Mouse (Mus musculus): ENCODE data around the gene Hdgfl1. TPM values are rescaled to one million over a fixed set of nuclear protein-coding genes. Genes with fewer than 3 reads are reported as not detected.

Gene Hdgfl1
- polyA plus RNA-seq, 1 experiment from 2014 or later, result not detected

DNA sequence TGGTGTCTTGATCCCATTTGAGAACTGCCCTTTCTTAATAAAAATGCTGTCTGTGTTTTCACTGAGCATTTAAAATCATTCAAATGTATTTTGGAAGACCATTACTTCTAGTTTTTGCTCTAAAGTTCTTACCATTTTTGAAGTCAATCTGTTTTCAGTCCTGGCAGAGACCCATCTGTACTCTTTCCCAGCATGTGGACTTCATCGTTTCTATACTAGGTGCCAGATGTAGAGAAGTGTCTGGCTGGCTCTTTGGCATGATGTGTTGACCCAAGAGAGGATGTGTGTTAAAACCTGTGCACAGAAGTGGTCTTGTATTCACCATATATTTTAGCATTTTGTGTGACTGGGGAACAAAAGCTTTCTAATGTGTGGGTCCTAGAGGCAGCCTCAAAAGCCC lies 25.9 kb downstream of the Hdgfl1 start:
- WGBS (ENCODE audit: insufficient replicate concordance), result 64% methylated on average over 1 of the region's 1 CpGs
- Histone ChIP-seq H3K4me2 (no peak overlapping the region), H3K27ac (ENCODE audit: low read depth, low read length) (no peak overlapping the region), H3K9me3 (replicated peaks; ENCODE audit: control insufficient read depth, low read length) (no peaks in the 10 kb centered on the region), H3K4me1 (ENCODE audit: control insufficient read depth, insufficient read depth, low read length) (no peaks in the 10 kb centered on the region), H3K36me3 (ENCODE audit: control insufficient read depth, insufficient read depth, low read length) (no peaks in the 10 kb centered on the region), H3K9ac (ENCODE audit: low read depth, low read length) (no peak overlapping the region), H3K27me3 (ENCODE audit: control insufficient read depth, insufficient read depth, low read length) (no peaks in the 10 kb centered on the region), H3K4me3 (ENCODE audit: low read depth, low read length) (no peak overlapping the region)
- no peak for ATAC-seq (replicated peaks; ENCODE audit: insufficient number of reproducible peaks, low FRiP score, low TSS enrichment)

DNA sequence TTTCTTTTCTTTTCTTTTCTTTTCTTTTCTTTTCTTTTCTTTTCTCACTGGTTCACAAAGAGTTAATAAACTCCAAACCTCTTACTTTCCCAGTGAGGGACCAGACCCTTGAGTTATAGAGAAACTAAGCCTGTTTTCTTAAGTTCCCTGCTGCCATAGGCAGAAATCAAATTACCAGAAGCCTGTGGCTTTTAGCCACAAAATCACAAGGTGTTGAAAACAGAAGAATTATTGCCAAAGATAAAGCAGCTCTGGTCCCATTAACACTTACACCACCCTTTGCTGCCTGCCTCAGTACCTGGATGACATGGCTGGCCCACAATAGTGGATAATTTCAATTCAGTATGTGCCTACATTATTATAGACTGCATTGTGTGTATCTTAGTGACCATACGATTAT lies 35.0 kb downstream of the Hdgfl1 start:
- no peaks in the 10 kb centered on the region for H3K4me1 ChIP-seq (ENCODE audit: control insufficient read depth, insufficient read depth, low read length)
- no peaks in the 10 kb centered on the region for H3K27me3 ChIP-seq (ENCODE audit: control insufficient read depth, insufficient read depth, low read length)
- no peak overlapping the region for H3K4me3 ChIP-seq (ENCODE audit: low read depth, low read length)
- WGBS (ENCODE audit: insufficient replicate concordance), result 61% methylated on average over 1 of the region's 1 CpGs
- ATAC-seq (replicated peaks; ENCODE audit: insufficient number of reproducible peaks, low FRiP score, low TSS enrichment), result no peak
- H3K9ac ChIP-seq (ENCODE audit: low read depth, low read length), result no peak overlapping the region
- H3K4me2 ChIP-seq, result no peak overlapping the region
- no peaks in the 10 kb centered on the region for H3K36me3 ChIP-seq (ENCODE audit: control insufficient read depth, insufficient read depth, low read length)
- H3K27ac ChIP-seq (ENCODE audit: low read depth, low read length), result no peak overlapping the region
- H3K9me3 ChIP-seq (replicated peaks; ENCODE audit: control insufficient read depth, low read length), result no peaks in the 10 kb centered on the region

DNA sequence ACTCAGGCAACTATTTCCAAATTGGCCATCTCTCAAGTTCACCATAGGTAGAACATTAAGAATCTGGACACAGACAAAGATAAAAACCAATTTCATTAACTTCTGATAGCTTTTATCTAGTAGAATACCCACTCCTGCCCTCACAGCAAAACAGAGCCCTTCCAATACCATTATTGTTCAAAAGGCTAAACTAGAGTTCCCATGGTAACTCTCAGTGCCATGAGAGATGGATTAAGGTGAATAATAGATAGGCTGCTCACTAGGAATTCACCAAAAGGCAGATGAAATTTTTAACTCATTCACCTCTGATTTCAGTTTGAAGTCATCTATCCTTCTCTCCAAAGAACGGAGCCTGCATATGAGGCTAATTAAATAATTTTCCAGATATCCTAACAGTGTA lies 45.7 kb downstream of the Hdgfl1 start:
- ATAC-seq (replicated peaks; ENCODE audit: insufficient number of reproducible peaks, low FRiP score, low TSS enrichment), result no peak
- no peaks in the 10 kb centered on the region for H3K36me3 ChIP-seq (ENCODE audit: control insufficient read depth, insufficient read depth, low read length)
- no peak overlapping the region for H3K4me3 ChIP-seq (ENCODE audit: low read depth, low read length)
- no peak overlapping the region for H3K27ac ChIP-seq (ENCODE audit: low read depth, low read length)
- H3K4me1 ChIP-seq (ENCODE audit: control insufficient read depth, insufficient read depth, low read length), result no peaks in the 10 kb centered on the region
- H3K4me2 ChIP-seq, result no peak overlapping the region
- H3K9ac ChIP-seq (ENCODE audit: low read depth, low read length), result no peak overlapping the region
- H3K27me3 ChIP-seq (ENCODE audit: control insufficient read depth, insufficient read depth, low read length), result no peaks in the 10 kb centered on the region
- H3K9me3 ChIP-seq (replicated peaks; ENCODE audit: control insufficient read depth, low read length), result no peaks in the 10 kb centered on the region
- WGBS (ENCODE audit: insufficient replicate concordance), result 77% methylated on average over 1 of the region's 1 CpGs

DNA sequence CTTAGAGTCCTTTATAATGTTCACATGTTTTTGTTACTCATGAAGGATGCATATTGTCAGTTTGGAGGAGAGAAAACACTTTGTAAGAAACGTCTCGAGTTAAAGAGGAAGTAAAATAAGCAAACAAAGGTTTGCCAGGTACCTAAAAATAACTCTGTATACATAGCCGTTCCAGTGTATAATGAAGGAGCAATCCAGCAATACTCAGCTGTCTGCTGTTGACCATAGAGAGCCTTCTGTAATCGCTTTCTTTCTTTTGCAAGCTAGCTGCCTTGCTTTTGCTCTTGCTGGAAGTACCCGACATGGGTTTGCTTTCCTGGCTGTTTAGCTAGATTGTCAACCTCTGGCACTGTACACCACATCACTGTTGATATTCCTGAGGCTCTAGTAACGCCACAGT lies 48.6 kb downstream of the Hdgfl1 start:
- Histone ChIP-seq H3K4me1 (ENCODE audit: control insufficient read depth, insufficient read depth, low read length) (no peaks in the 10 kb centered on the region), H3K27me3 (ENCODE audit: control insufficient read depth, insufficient read depth, low read length) (no peaks in the 10 kb centered on the region), H3K4me3 (ENCODE audit: low read depth, low read length) (no peak overlapping the region), H3K9ac (ENCODE audit: low read depth, low read length) (no peak overlapping the region), H3K27ac (ENCODE audit: low read depth, low read length) (no peak overlapping the region), H3K36me3 (ENCODE audit: control insufficient read depth, insufficient read depth, low read length) (no peaks in the 10 kb centered on the region), H3K9me3 (replicated peaks; ENCODE audit: control insufficient read depth, low read length) (no peaks in the 10 kb centered on the region), H3K4me2 (no peak overlapping the region)
- ATAC-seq (replicated peaks; ENCODE audit: insufficient number of reproducible peaks, low FRiP score, low TSS enrichment), result no peak
- 48% methylated on average over 6 of the region's 6 CpGs for WGBS (ENCODE audit: insufficient replicate concordance)

DNA sequence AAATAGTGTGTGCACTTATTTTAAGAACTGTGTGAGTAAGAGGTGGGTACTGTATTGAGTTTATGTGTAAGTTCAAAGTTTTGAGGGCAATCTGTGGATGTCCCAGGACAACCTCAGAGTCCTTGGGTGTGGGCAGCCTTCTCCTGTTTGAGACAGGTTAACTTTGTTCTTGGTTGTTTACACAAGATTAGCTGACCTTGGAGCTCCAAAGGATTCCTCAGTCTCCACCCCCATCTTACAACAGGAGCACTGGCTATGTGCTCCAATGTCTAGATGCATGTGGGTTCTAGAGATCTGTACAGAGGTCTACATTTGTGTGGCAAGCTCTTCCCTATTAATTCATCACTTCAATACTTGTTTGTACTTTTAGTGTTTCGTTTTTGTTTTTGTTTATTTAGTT lies 49.0 kb downstream of the Hdgfl1 start:
- Histone ChIP-seq H3K9me3 (replicated peaks; ENCODE audit: control insufficient read depth, low read length) (no peaks in the 10 kb centered on the region), H3K27me3 (ENCODE audit: control insufficient read depth, insufficient read depth, low read length) (no peaks in the 10 kb centered on the region), H3K4me2 (no peak overlapping the region), H3K27ac (ENCODE audit: low read depth, low read length) (no peak overlapping the region), H3K36me3 (ENCODE audit: control insufficient read depth, insufficient read depth, low read length) (no peaks in the 10 kb centered on the region), H3K4me3 (ENCODE audit: low read depth, low read length) (no peak overlapping the region), H3K4me1 (ENCODE audit: control insufficient read depth, insufficient read depth, low read length) (no peaks in the 10 kb centered on the region), H3K9ac (ENCODE audit: low read depth, low read length) (no peak overlapping the region)
- WGBS (ENCODE audit: insufficient replicate concordance), result 52% methylated on average over 1 of the region's 1 CpGs
- no peak for ATAC-seq (replicated peaks; ENCODE audit: insufficient number of reproducible peaks, low FRiP score, low TSS enrichment)

DNA sequence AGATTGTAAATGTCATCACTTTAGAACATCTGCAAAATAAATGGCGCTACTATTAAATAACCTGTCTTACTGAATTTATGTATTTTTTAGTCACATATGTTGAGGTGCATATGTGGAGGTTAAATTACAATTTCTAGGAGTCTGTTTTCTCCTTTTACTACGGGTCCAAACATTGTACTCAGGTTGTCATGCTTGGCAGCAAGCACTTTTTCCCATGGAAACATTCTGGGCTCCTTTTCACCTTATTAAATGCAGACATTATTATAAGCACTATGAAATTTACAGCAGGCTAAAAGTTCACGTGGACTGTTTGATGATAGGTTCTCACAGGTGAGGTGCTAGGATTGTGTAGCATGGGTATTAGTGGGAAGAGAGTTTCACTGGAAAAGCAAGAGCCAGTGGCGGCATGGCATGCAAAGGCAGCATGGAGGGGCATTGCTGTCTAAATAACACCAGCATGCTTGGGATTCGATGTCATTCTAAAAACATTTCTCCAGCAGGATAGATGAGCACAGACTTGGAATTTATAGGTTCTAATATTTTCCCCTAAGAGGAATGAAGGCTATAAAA lies 50.7 kb downstream of the Hdgfl1 start:
- Histone ChIP-seq H3K4me3 (ENCODE audit: low read depth, low read length) (no peak overlapping the region), H3K4me1 (ENCODE audit: control insufficient read depth, insufficient read depth, low read length) (no peaks in the 10 kb centered on the region), H3K4me2 (no peak overlapping the region), H3K9me3 (replicated peaks; ENCODE audit: control insufficient read depth, low read length) (no peaks in the 10 kb centered on the region), H3K9ac (ENCODE audit: low read depth, low read length) (no peak overlapping the region), H3K27me3 (ENCODE audit: control insufficient read depth, insufficient read depth, low read length) (no peaks in the 10 kb centered on the region), H3K36me3 (ENCODE audit: control insufficient read depth, insufficient read depth, low read length) (no peaks in the 10 kb centered on the region), H3K27ac (ENCODE audit: low read depth, low read length) (no peak overlapping the region)
- no peak for ATAC-seq (replicated peaks; ENCODE audit: insufficient number of reproducible peaks, low FRiP score, low TSS enrichment)
- 76% methylated on average over 5 of the region's 5 CpGs for WGBS (ENCODE audit: insufficient replicate concordance)

Data from heart, embryonic 11.5 days (tissue).